Mouse (Mus musculus): ENCODE data around the gene Kif24. TPM values are rescaled to one million over a fixed set of nuclear protein-coding genes. Genes with fewer than 3 reads are reported as not detected.

Kif24 gene
- polyA plus RNA-seq, 1 experiment = 5.6 TPM

DNA sequence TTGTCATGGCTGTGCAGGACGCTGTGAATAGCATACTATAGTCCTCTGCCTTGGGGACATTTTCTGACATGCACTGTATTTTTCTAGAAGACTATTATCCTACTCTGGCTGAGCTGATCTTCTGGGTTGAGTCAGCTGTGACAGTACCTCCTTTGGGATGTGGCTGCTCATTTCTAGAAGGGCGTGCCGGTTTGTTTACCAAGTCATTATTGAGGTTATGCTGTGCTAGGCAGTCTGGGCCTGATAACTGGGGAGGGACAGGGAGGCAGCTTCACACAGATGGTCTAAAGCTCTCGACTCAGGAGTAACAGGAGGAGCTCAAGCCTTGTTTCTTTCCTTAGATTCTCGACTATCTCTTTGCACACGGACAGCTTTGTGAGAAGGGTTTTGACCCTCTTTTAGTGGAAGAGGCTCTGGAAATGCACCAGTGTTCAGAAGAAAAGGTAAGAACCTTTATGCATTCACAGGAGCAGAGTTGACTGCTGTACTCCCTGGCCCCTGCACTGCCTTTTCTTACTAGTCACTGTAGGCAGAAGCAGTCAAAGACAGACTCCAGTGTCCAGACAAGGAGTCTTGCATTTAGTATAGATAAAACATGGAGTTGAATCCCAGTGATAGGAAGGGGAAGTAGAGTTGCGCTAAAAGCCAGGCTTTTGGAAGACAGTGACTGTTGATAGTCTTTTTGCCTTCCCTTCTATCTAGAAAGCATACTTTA is 76.8 kb downstream of the Kif24 start:
- Histone ChIP-seq H3K27ac (ENCODE audit: control insufficient read depth, insufficient read depth, low read length) (no peak overlapping the region), H3K27me3 (ENCODE audit: control insufficient read depth, insufficient read depth, low read length) (no peaks in the 10 kb centered on the region), H3K36me3 (ENCODE audit: control insufficient read depth, insufficient read depth, low read length) (peaks cover 29% of the 10 kb centered on the region), H3K4me1 (replicated peaks; ENCODE audit: control insufficient read depth, insufficient read depth, low read length) (no peaks in the 10 kb centered on the region), H3K4me3 (ENCODE audit: control insufficient read depth, insufficient read depth, low read length) (no peak overlapping the region)
- no peak for DNase-seq
- no peak for TF ChIP-seq POLR2A (IDR thresholded peaks at IDR 0.05; ENCODE audit: control insufficient read depth, extremely low read depth, insufficient read depth, low read length, poor library complexity)
- no peak for TF ChIP-seq CTCF (IDR thresholded peaks at IDR 0.05; ENCODE audit: borderline replicate concordance, control insufficient read depth, extremely low read depth, insufficient read depth, low read length, poor library complexity)
- WGBS = 92% methylated on average over 7 of the region's 7 CpGs

DNA sequence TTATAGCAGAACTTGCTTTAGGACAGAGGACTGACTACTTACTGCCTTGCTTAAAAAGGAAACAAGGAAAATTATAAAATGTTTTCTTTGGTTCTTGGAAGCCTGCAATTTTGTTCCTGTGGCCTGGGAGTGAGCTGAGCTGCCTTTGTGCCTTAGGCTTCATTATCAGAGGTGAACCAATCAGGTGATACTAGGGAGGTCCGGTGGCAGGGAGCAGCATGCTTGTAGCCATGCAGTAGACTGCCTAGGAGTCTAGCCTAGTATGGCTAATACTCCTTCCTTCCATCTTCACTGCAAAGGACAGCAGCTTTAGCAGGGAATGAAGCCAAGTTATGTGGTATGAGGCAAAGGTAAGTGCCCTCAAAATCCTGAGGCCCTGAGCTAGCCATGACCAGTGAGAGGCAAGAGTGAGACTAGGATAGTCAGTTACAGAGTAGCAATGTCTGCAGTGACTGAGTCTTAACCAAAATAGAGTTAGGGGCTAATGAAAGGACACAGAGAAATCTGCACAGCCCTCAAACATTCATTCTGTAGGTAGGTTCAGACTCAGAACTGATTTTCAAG is 78.2 kb downstream of the Kif24 start:
- H3K36me3 ChIP-seq (ENCODE audit: control insufficient read depth, insufficient read depth, low read length) = peaks cover 17% of the 10 kb centered on the region
- H3K4me1 ChIP-seq (replicated peaks; ENCODE audit: control insufficient read depth, insufficient read depth, low read length) = no peaks in the 10 kb centered on the region
- 96% methylated on average over 1 of the region's 1 CpGs for WGBS

DNA sequence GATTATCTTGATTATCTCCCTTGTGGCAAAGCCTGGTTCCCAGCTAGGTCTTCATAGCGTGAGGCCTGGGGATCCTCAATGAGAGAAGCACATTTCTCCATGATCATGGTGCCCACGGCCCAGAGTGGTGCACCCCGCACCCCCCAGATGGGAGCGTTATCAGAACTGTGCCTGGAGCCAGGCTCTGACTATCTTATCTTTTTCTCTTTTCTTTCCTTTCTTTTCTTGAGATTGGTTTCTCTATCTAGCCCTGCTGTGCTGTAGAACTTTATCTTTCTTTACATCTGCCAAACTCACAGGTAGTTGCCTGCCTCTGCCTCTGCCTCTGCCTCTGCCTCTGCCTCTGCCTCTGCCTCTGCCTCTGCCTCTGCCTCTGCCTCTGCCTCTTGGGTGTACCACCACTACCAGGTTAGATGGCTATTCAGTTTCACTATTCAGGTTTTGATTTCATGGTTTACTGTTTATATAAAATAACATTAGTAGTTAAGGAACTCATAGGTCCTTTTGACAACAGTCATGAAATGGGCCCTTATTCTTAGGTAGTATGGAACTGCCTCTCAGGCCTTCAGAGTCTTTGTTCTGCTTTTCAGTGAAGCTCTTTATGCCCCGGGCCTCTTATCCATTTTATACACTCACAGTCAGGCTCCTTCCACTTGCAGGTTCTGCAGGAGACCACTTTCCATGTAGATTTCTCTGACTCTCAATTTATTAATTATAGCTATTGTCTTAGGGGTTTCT is 83.3 kb downstream of the Kif24 start:
- TF ChIP-seq POLR2A (IDR thresholded peaks at IDR 0.05; ENCODE audit: control insufficient read depth, extremely low read depth, insufficient read depth, low read length, poor library complexity) = no peak
- TF ChIP-seq CTCF (IDR thresholded peaks at IDR 0.05; ENCODE audit: borderline replicate concordance, control insufficient read depth, extremely low read depth, insufficient read depth, low read length, poor library complexity) = no peak
- Histone ChIP-seq H3K27me3 (ENCODE audit: control insufficient read depth, insufficient read depth, low read length) (no peaks in the 10 kb centered on the region), H3K36me3 (ENCODE audit: control insufficient read depth, insufficient read depth, low read length) (peaks cover 24% of the 10 kb centered on the region), H3K27ac (ENCODE audit: control insufficient read depth, insufficient read depth, low read length) (no peak overlapping the region), H3K4me3 (ENCODE audit: control insufficient read depth, insufficient read depth, low read length) (no peak overlapping the region), H3K4me1 (replicated peaks; ENCODE audit: control insufficient read depth, insufficient read depth, low read length) (no peaks in the 10 kb centered on the region)
- 89% methylated on average over 5 of the region's 5 CpGs for WGBS
- no peak for DNase-seq

More for the DNA sequence above, 78.2 kb downstream of the Kif24 start:
- H3K4me3 ChIP-seq (ENCODE audit: control insufficient read depth, insufficient read depth, low read length) = no peak overlapping the region
- no peak overlapping the region for H3K27ac ChIP-seq (ENCODE audit: control insufficient read depth, insufficient read depth, low read length)
- H3K27me3 ChIP-seq (ENCODE audit: control insufficient read depth, insufficient read depth, low read length) = no peaks in the 10 kb centered on the region
- no peak for DNase-seq
- TF ChIP-seq CTCF (IDR thresholded peaks at IDR 0.05; ENCODE audit: borderline replicate concordance, control insufficient read depth, extremely low read depth, insufficient read depth, low read length, poor library complexity) = no peak
- no peak for TF ChIP-seq POLR2A (IDR thresholded peaks at IDR 0.05; ENCODE audit: control insufficient read depth, extremely low read depth, insufficient read depth, low read length, poor library complexity)

DNA sequence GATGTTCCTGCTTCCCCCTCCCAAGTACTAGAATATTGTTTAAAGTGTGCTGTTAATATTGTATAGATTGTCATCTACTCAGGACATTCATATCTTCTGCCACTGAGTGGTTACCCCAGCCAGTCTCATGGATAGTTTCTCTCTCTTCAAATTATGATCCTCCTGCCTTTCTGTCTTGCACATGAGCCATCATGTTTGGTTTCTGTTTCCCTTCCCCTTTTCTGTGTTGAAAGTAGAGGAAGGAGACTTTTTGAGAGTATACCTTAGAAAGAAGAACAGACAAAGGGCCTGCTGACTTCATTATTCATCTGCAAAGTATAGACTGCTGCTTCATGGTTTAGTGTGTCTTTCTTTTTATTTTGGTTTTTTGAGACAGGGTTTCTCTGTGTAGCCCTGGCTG is 87.1 kb downstream of the Kif24 start:
- no peak overlapping the region for H3K27ac ChIP-seq (ENCODE audit: control insufficient read depth, insufficient read depth, low read length)
- no peak for DNase-seq
- H3K27me3 ChIP-seq (ENCODE audit: control insufficient read depth, insufficient read depth, low read length) = no peaks in the 10 kb centered on the region
- no peak overlapping the region for H3K4me3 ChIP-seq (ENCODE audit: control insufficient read depth, insufficient read depth, low read length)
- TF ChIP-seq CTCF (IDR thresholded peaks at IDR 0.05; ENCODE audit: borderline replicate concordance, control insufficient read depth, extremely low read depth, insufficient read depth, low read length, poor library complexity) (no peak), POLR2A (IDR thresholded peaks at IDR 0.05; ENCODE audit: control insufficient read depth, extremely low read depth, insufficient read depth, low read length, poor library complexity) (no peak)
- H3K4me1 ChIP-seq (replicated peaks; ENCODE audit: control insufficient read depth, insufficient read depth, low read length) = no peaks in the 10 kb centered on the region
- H3K36me3 ChIP-seq (ENCODE audit: control insufficient read depth, insufficient read depth, low read length) = peaks cover 23% of the 10 kb centered on the region

DNA sequence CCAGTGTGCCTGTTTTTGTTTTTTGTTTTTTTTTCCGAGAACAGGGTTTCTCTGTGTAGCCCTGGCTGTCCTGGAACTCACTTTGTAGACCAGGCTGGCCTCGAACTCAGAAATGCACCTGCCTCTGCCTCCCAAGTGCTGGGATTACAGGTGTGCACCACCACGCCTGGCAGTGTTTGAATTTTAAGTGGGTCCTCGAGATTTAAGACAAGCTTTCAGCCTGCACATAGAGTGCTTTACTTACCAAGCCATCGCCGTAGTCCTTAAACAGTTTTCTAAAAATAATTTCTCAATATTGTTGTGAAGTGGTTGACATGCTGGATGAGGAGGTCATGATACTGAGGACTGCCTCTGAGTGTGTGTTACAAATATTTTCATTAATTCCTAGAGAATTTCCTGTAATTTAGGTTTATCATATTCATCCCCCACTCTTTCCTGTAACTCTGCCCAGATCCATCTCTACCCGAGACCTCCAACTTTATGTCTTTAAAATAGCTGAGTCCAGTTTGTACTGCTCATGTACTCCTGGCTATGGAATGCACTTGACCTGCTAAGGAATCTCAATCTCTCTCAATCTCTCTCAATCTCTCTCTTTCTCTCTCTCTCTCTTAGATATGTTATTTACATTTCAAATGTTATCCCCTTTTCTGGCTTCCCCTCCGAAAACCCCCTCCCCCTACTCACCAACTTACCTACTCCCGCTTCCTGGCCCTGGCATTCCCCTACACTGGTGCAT is 94.8 kb downstream of the Kif24 start:
- Histone ChIP-seq H3K27me3 (ENCODE audit: control insufficient read depth, insufficient read depth, low read length) (no peaks in the 10 kb centered on the region), H3K36me3 (ENCODE audit: control insufficient read depth, insufficient read depth, low read length) (peaks cover 25% of the 10 kb centered on the region)
- WGBS = 94% methylated on average over 9 of the region's 9 CpGs

GRCm38 (mm10) chr4:41368198-41368597 is 96.5 kb downstream of the Kif24 start:
- WGBS = 97% methylated on average over 4 of the region's 4 CpGs

More for the DNA sequence above, 94.8 kb downstream of the Kif24 start:
- H3K27ac ChIP-seq (ENCODE audit: control insufficient read depth, insufficient read depth, low read length) = no peak overlapping the region
- H3K4me1 ChIP-seq (replicated peaks; ENCODE audit: control insufficient read depth, insufficient read depth, low read length) = no peaks in the 10 kb centered on the region
- no peak overlapping the region for H3K4me3 ChIP-seq (ENCODE audit: control insufficient read depth, insufficient read depth, low read length)
- DNase-seq = no peak
- no peak for TF ChIP-seq CTCF (IDR thresholded peaks at IDR 0.05; ENCODE audit: borderline replicate concordance, control insufficient read depth, extremely low read depth, insufficient read depth, low read length, poor library complexity)
- no peak for TF ChIP-seq POLR2A (IDR thresholded peaks at IDR 0.05; ENCODE audit: control insufficient read depth, extremely low read depth, insufficient read depth, low read length, poor library complexity)

More at GRCm38 (mm10) chr4:41368198-41368597, 96.5 kb downstream of the Kif24 start:
- Histone ChIP-seq H3K4me3 (ENCODE audit: control insufficient read depth, insufficient read depth, low read length) (no peak overlapping the region), H3K36me3 (ENCODE audit: control insufficient read depth, insufficient read depth, low read length) (peaks cover 25% of the 10 kb centered on the region), H3K27me3 (ENCODE audit: control insufficient read depth, insufficient read depth, low read length) (no peaks in the 10 kb centered on the region), H3K27ac (ENCODE audit: control insufficient read depth, insufficient read depth, low read length) (no peak overlapping the region), H3K4me1 (replicated peaks; ENCODE audit: control insufficient read depth, insufficient read depth, low read length) (no peaks in the 10 kb centered on the region)
- DNase-seq = no peak
- no peak for TF ChIP-seq POLR2A (IDR thresholded peaks at IDR 0.05; ENCODE audit: control insufficient read depth, extremely low read depth, insufficient read depth, low read length, poor library complexity)
- no peak for TF ChIP-seq CTCF (IDR thresholded peaks at IDR 0.05; ENCODE audit: borderline replicate concordance, control insufficient read depth, extremely low read depth, insufficient read depth, low read length, poor library complexity)

All from thymus, adult 2 months (tissue).